Mouse (Mus musculus) small intestine, adult 2 months (tissue): ENCODE results near the gene Defb47. TPM values are rescaled to one million over a fixed set of nuclear protein-coding genes. Genes with fewer than 3 reads are reported as not detected.

Experiments
- H3K27ac ChIP-seq: fragments of 200-500 bp; 2 replicates; pipeline ENCODE4 v1.5.1; 2012; ENCODE audit warnings: low read depth, low read length, control low read depth, inconsistent platforms; ENCODE audit not compliant: insufficient read depth
- H3K27me3 ChIP-seq: fragments of 200-500 bp; 2 replicates; pipeline ENCODE4 v1.6.1; 2012; ENCODE audit warnings: mild to moderate bottlenecking, moderate library complexity, low read length, inconsistent platforms; ENCODE audit not compliant: control insufficient read depth, insufficient read depth
- H3K36me3 ChIP-seq: fragments of 200-500 bp; 2 replicates; pipeline ENCODE4 v1.6.1; 2012; ENCODE audit warnings: mild to moderate bottlenecking, low read length, control low read depth, inconsistent platforms; ENCODE audit not compliant: control insufficient read depth, insufficient read depth
- H3K4me1 ChIP-seq: fragments of 200-500 bp; 2 replicates; pipeline ENCODE4 v1.6.1; 2012; ENCODE audit warnings: low read length, inconsistent platforms, mixed read lengths; ENCODE audit not compliant: control insufficient read depth, insufficient read depth, insufficient read length
- H3K4me3 ChIP-seq: fragments of 200-500 bp; 2 replicates; pipeline ENCODE4 v1.5.1; 2012; ENCODE audit warnings: low read depth, mild to moderate bottlenecking, control low read depth, inconsistent platforms, low read length, moderate library complexity
- CTCF ChIP-seq: fragments of 200-500 bp; IDR thresholded peaks from 2 replicates; pipeline ENCODE4 v1.5.1; 2012; ENCODE audit warnings: low read depth, mild to moderate bottlenecking, control low read depth, inconsistent platforms, low read length, moderate library complexity, mixed read lengths; ENCODE audit not compliant: insufficient replicate concordance, insufficient read length; ENCODE audit errors: extremely low read depth
- POLR2A ChIP-seq: fragments of 200-500 bp; IDR thresholded peaks from 2 replicates; pipeline ENCODE4 v1.6.1; 2012; ENCODE audit warnings: low read depth, mild to moderate bottlenecking, control low read depth, inconsistent platforms, low read length, moderate library complexity
- WGBS: fragments of 180-500 bp; shearing (Covaris S2); methylation state at CpG from one replicate; pipeline ENCODE4 v1.1.7; 2018; 5-methylcytosine and 5-hydroxymethylcytosine counted together
- polyA plus RNA-seq: library from polyadenylated mRNA; depleted of rRNA; stranded (reverse); fragments of >200 nt; gene quantifications from 2 replicates; pipeline ENCODE4 v1.2.3, GENCODE M21; 2012

Gene Defb47
- polyA plus RNA-seq, 1 experiment: not detected

DNA sequence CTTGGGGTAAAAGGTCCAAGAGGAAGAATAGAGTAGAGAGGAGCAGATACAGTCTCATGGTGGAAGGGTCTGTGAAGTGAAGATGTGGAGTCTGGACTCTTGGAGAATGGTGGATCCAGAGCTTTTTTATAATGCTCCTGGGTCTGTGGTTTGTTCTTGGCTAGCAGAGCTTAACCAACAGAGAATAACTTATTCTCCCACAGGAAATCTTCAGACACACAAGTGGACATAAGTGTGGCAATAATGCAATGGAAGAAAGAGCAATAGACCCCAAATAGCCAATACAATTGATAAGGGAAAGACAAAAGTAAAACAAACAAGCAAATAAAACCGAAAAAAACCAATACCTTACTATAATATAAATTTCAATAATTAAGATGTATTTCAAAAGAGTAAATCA is 13.5 kb upstream of the Defb47 start, which contains the start of gene Defb48:
Gene Defb48, minus strand, starts transcription at position 101 of the 400 bp plus-strand sequence.
- Histone ChIP-seq H3K27ac (no peak within 1 kb of the TSS), H3K4me1 (no peaks in the 10 kb centered on the region), H3K27me3 (no peaks in the 10 kb centered on the region), H3K4me3 (no peak within 1 kb of the TSS), H3K36me3 (no peaks in the 10 kb centered on the region)
- 51% methylated on average over 1 of the region's 1 CpGs for WGBS
- TF ChIP-seq POLR2A (no peak), CTCF (no peak)

DNA sequence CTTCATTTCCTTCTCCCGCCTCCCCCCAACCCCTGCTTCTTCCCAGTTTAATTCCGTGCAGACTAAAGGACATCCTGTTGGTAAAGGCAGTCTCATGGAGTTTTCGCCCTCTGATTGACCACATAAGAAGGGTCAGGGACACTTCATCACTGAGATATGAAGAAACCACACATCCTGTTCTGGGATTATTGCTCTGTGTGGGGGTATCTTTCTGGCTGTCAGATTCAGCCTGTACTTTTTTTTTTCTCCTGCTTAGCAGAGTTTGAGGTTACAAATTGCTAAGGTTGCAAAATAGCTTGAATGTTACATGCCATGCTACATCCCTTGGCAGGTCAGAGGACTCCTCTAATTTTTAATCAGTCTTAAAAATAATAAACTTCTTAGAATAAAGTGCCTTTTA is 6.6 kb upstream of the Defb47 start:
- TF ChIP-seq CTCF: no peak
- TF ChIP-seq POLR2A: no peak
- H3K27me3 ChIP-seq: no peaks in the 10 kb centered on the region
- WGBS: 74% methylated on average over 3 of the region's 3 CpGs
- no peaks in the 10 kb centered on the region for H3K36me3 ChIP-seq
- H3K4me3 ChIP-seq: no peak overlapping the region
- no peak overlapping the region for H3K27ac ChIP-seq
- H3K4me1 ChIP-seq: no peaks in the 10 kb centered on the region

DNA sequence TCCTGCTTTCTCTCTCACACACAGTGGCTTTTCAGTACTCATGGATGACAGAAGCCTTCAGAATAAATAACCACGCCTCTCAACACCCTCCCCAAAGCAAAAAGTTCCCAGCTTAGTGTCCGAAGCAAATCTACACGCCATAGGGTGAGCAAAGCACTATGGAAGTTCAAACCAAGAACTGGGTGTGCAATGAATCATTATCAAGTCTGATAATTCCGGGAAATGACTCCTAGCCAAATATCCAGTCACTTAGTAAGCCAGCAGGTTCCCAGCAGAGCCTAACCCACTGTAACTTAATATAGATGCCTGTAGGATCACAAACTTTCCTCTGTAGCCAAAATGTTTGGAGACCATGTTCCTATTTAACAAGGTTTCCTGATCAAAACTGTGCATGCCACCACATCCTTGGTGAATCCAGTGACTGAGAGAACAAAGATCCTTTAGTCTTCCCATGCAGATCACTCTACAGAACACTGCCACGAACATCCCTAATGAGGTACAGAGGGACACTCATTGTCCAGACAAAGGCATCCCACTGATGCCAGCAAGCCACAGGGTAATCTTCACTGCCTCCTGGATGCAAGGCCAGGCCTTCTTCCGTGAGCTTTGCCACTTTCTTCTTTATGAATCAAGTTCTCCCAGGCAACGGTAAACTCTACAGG is 5.9 kb upstream of the Defb47 start:
- WGBS: 73% methylated on average over 7 of the region's 7 CpGs

GRCm38 (mm10) chr14:62998977-62999376 is 1.1 kb downstream of the Defb47 start:
- TF ChIP-seq CTCF: no peak
- TF ChIP-seq POLR2A: no peak
- no peak overlapping the region for H3K4me3 ChIP-seq
- H3K27ac ChIP-seq: no peak overlapping the region
- no peaks in the 10 kb centered on the region for H3K36me3 ChIP-seq
- 68% methylated on average over 4 of the region's 4 CpGs for WGBS
- H3K27me3 ChIP-seq: no peaks in the 10 kb centered on the region
- no peaks in the 10 kb centered on the region for H3K4me1 ChIP-seq

More for the DNA sequence above, 5.9 kb upstream of the Defb47 start:
- TF ChIP-seq CTCF (no peak), POLR2A (no peak)
- Histone ChIP-seq H3K27me3 (no peaks in the 10 kb centered on the region), H3K27ac (no peak overlapping the region), H3K4me3 (no peak overlapping the region), H3K36me3 (no peaks in the 10 kb centered on the region), H3K4me1 (no peaks in the 10 kb centered on the region)

- TF ChIP-seq POLR2A: no peak
- TF ChIP-seq CTCF: no peak
- no peaks in the 10 kb centered on the region for H3K36me3 ChIP-seq
- no peak overlapping the region for H3K27ac ChIP-seq
- 59% methylated on average over 2 of the region's 2 CpGs for WGBS
- no peak overlapping the region for H3K4me3 ChIP-seq
- H3K27me3 ChIP-seq: no peaks in the 10 kb centered on the region
- no peaks in the 10 kb centered on the region for H3K4me1 ChIP-seq
Measured at GRCm38 (mm10) chr14:63002588-63002987, 4.7 kb downstream of the Defb47 start.

GRCm38 (mm10) chr14:63011471-63011870 is 13.6 kb downstream of the Defb47 start, which contains the start of gene Defb43:
Defb43 (plus strand) TSS chr14:63011771.
- no peak within 1 kb of the TSS for H3K27ac ChIP-seq
- H3K4me1 ChIP-seq: no peaks in the 10 kb centered on the region
- no peak within 1 kb of the TSS for H3K4me3 ChIP-seq
- H3K27me3 ChIP-seq: no peaks in the 10 kb centered on the region
- no peak for TF ChIP-seq CTCF
- no peak for TF ChIP-seq POLR2A
- WGBS: 92% methylated on average over 5 of the region's 5 CpGs
- H3K36me3 ChIP-seq: no peaks in the 10 kb centered on the region

- H3K27ac ChIP-seq: no peak overlapping the region
- H3K4me1 ChIP-seq: no peaks in the 10 kb centered on the region
- TF ChIP-seq CTCF (no peak), POLR2A (no peak)
- WGBS: 67% methylated on average over 4 of the region's 4 CpGs
- no peaks in the 10 kb centered on the region for H3K27me3 ChIP-seq
- H3K36me3 ChIP-seq: no peaks in the 10 kb centered on the region
- H3K4me3 ChIP-seq: no peak overlapping the region
Measured at GRCm38 (mm10) chr14:63013082-63013481, 15.2 kb downstream of the Defb47 start.
